Mouse (Mus musculus): ENCODE data around the gene Abcb1a. TPM values are rescaled to one million over a fixed set of nuclear protein-coding genes. Genes with fewer than 3 reads are reported as not detected.

The Abcb1a gene
- polyA plus RNA-seq (2014; fragmentation: Nextera tagmentation; extraction: Ambion mirVana), result 1.3 and 2.5 TPM in 2 replicates

DNA sequence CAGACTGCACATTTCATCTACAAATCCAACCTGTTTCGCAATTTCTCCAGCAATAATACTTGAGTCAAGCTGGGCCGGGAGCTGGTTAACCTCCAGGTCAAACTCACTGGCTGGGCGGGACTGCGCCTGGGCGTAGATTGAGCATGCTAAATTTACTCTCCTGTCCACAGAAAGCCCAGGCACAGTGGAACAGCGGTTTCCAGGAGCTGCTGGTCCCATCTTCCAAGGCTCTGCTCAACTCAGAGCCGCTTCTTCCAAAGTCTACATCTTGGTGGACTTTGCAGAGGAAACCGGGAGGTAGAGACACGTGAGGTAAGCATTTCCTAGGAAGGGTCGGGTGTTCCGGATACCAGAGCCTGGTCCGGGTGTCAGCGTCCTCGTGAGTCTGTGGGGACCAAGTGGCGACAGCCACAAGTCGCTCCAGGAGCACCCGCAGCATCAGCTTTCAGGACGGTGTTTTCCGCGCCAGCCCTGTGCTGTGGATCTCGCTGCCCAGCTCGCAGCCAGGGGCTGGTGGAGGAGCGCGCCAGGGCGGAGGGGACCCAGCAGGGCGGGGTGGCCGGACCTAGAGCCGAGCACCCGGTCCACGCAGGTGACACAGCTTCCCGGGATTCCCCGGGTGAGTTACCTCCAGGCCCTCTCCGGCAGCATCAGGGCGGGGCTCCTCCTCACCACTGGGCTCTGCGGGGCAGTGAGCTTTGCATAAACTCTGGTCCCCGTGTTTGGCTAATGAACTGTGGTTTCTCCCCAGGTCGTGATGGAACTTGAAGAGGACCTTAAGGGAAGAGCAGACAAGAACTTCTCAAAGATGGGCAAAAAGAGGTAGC lies at the start of gene Abcb1a:
Gene Abcb1a, plus strand, starts transcription at position 167 of the 827 bp plus-strand sequence.
- peak; percentile 78 for ATAC-seq (ENCODE audit: low read depth)
- no peaks in the 10 kb centered on the region for H3K36me3 ChIP-seq (ENCODE audit: control insufficient read depth, insufficient read depth, low read length)
- no peak within 1 kb of the TSS for H3K27ac ChIP-seq (ENCODE audit: low read depth, low read length)
- 7% methylated on average over 37 of the region's 37 CpGs for WGBS
- H3K4me1 ChIP-seq (ENCODE audit: control insufficient read depth, insufficient read depth, low read length), result no peaks in the 10 kb centered on the region
- H3K4me2 ChIP-seq (ENCODE audit: low read depth, low read length), result peak within 1 kb of the TSS; percentile 70
- H3K9ac ChIP-seq (replicated peaks; ENCODE audit: low read depth, low read length), result peak within 1 kb of the TSS; percentile 44; the same call in 1 of the 2 replicates
- H3K4me3 ChIP-seq (ENCODE audit: low read depth, low read length), result peak within 1 kb of the TSS; percentile 36
- H3K9me3 ChIP-seq (ENCODE audit: control insufficient read depth, low read length), result no peaks in the 10 kb centered on the region
- H3K27me3 ChIP-seq (ENCODE audit: control insufficient read depth, insufficient read depth, low read length), result no peaks in the 10 kb centered on the region

DNA sequence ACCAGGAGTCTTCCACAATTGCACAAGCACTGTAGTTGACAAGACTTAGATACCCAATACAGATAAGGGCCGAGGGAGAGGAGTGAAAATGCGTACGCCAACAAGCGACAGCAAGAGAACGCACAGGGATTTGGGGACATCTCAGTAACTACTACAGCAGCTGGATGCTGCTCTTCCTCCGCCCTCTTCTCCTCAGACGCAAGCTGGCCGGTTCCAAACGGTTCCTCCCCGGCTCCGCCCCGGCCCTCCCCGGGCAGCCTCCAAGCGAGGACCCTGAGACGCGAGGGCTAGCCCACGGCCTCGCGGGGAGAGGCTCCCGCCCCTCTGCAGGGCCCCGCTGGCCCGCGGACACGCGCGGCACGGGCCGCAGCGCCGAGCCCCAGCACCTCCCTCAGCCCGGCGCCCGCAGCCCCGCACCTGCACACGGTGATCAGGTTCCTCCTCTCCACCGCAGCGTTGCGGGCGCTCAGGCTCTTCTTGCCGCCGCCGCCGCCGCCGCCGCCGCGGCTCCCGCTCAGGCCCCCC lies 37.7 kb upstream of the Abcb1a start:
- H3K36me3 ChIP-seq (ENCODE audit: control insufficient read depth, insufficient read depth, low read length), result no peaks in the 10 kb centered on the region
- WGBS, result under 1% methylated on average over 44 of the region's 49 CpGs

DNA sequence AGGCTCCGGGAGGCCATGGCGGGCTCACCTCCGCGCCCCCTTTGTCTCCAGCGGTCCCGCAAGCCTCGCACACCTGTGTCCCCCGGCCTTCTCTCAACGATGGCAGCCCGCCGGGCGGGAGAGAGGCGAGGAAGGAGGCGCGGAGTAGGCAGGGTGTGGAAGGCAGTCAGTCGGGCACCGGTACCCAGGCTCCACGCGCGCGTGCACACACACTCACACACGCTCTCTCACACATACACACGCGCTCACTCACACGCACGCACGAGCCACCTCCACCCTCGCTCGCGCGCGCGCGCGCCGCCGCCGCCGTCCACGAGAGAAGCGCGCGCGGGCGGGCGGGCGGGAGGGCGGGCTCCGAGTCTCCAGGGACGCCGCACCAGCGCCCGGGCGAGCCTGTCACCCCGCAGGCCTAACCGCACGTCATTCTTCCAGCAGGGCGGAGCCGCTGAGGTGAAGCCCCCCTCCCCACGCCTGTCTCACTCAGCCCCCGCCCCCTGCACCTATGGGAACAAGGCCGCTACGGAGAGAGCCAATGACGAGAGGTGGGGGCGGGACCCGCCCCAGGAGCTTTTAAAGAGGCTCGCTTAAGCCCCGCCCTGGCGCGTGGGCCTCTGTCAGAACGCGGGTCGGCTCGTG lies 37.2 kb upstream of the Abcb1a start, which contains the start of gene Rundc3b:
Gene Rundc3b, minus strand, starts transcription at position 357 of the 636 bp plus-strand sequence.
- H3K9ac ChIP-seq (replicated peaks; ENCODE audit: low read depth, low read length), result peak within 1 kb of the TSS; percentile 97
- peak within 1 kb of the TSS; percentile 97 for H3K4me3 ChIP-seq (ENCODE audit: low read depth, low read length)
- WGBS, result under 1% methylated on average over 51 of the region's 74 CpGs
- H3K4me2 ChIP-seq (ENCODE audit: low read depth, low read length), result peak within 1 kb of the TSS; percentile 60
- no peaks in the 10 kb centered on the region for H3K9me3 ChIP-seq (ENCODE audit: control insufficient read depth, low read length)
- H3K36me3 ChIP-seq (ENCODE audit: control insufficient read depth, insufficient read depth, low read length), result no peaks in the 10 kb centered on the region
- H3K27me3 ChIP-seq (ENCODE audit: control insufficient read depth, insufficient read depth, low read length), result no peaks in the 10 kb centered on the region
- peak; percentile 98 for ATAC-seq (ENCODE audit: low read depth)
- H3K27ac ChIP-seq (ENCODE audit: low read depth, low read length), result peak within 1 kb of the TSS; percentile 94
- H3K4me1 ChIP-seq (ENCODE audit: control insufficient read depth, insufficient read depth, low read length), result no peaks in the 10 kb centered on the region

More for the DNA sequence above, 37.7 kb upstream of the Abcb1a start:
- peak overlapping the region; percentile 97 for H3K9ac ChIP-seq (replicated peaks; ENCODE audit: low read depth, low read length)
- H3K4me2 ChIP-seq (ENCODE audit: low read depth, low read length), result peak overlapping the region; percentile 60
- H3K27ac ChIP-seq (ENCODE audit: low read depth, low read length), result peak overlapping the region; percentile 94
- H3K27me3 ChIP-seq (ENCODE audit: control insufficient read depth, insufficient read depth, low read length), result no peaks in the 10 kb centered on the region
- peak; percentile 82 for ATAC-seq (ENCODE audit: low read depth)
- H3K4me3 ChIP-seq (ENCODE audit: low read depth, low read length), result peak overlapping the region; percentile 97
- no peaks in the 10 kb centered on the region for H3K4me1 ChIP-seq (ENCODE audit: control insufficient read depth, insufficient read depth, low read length)
- no peaks in the 10 kb centered on the region for H3K9me3 ChIP-seq (ENCODE audit: control insufficient read depth, low read length)

DNA sequence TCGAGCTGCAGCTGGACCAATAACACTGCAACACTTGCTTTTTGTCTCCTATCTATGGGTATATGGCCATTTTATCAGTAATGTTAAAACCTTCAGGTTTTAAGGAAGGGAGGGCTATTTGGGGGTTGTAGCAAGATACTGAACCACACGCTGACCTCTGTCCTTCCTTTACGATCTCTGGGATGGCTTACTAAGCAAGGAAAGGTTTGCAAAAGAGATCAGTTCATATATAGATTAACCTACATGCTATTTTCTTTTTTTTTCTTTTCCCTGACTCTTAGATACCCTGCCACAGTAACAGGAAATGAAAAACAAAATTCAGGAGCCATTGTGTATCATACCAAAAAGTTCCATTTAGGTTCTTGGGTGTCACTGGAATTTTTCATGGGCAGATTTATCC lies 27.0 kb upstream of the Abcb1a start:
- no peak overlapping the region for H3K27ac ChIP-seq (ENCODE audit: low read depth, low read length)
- 85% methylated on average over 3 of the region's 3 CpGs for WGBS

DNA sequence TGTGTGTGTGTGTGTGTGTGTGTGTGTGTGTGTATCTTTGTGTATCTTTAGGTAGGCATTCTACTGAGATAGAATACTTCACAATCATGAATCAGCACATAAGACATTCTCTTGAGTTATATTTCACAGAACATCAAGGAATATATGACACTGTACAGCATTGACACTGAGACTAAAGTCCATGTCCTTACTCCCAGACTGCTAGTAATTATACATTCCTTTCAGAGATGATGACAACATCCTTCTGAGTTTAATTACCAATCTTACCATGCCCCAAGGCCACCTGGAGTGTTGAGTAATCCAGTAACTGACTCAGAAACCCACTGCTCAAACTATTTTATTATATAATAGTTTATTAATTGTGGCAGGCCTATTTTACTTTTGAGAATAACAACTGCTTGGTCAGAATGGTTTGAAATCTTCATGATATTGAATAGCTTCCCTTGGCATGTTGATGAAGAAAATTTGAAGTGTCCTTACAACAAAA lies 25.3 kb upstream of the Abcb1a start:
- Histone ChIP-seq H3K27me3 (ENCODE audit: control insufficient read depth, insufficient read depth, low read length) (no peaks in the 10 kb centered on the region), H3K9me3 (ENCODE audit: control insufficient read depth, low read length) (no peaks in the 10 kb centered on the region), H3K9ac (replicated peaks; ENCODE audit: low read depth, low read length) (no peak overlapping the region), H3K4me1 (ENCODE audit: control insufficient read depth, insufficient read depth, low read length) (no peaks in the 10 kb centered on the region), H3K4me2 (ENCODE audit: low read depth, low read length) (no peak overlapping the region), H3K4me3 (ENCODE audit: low read depth, low read length) (no peak overlapping the region), H3K36me3 (ENCODE audit: control insufficient read depth, insufficient read depth, low read length) (no peaks in the 10 kb centered on the region), H3K27ac (ENCODE audit: low read depth, low read length) (no peak overlapping the region)
- ATAC-seq (ENCODE audit: low read depth), result no peak

More for the DNA sequence above, 27.0 kb upstream of the Abcb1a start:
- Histone ChIP-seq H3K4me2 (ENCODE audit: low read depth, low read length) (no peak overlapping the region), H3K27me3 (ENCODE audit: control insufficient read depth, insufficient read depth, low read length) (no peaks in the 10 kb centered on the region), H3K36me3 (ENCODE audit: control insufficient read depth, insufficient read depth, low read length) (no peaks in the 10 kb centered on the region), H3K4me1 (ENCODE audit: control insufficient read depth, insufficient read depth, low read length) (no peaks in the 10 kb centered on the region), H3K9ac (replicated peaks; ENCODE audit: low read depth, low read length) (no peak overlapping the region), H3K9me3 (ENCODE audit: control insufficient read depth, low read length) (no peaks in the 10 kb centered on the region), H3K4me3 (ENCODE audit: low read depth, low read length) (no peak overlapping the region)
- ATAC-seq (ENCODE audit: low read depth), result no peak

DNA sequence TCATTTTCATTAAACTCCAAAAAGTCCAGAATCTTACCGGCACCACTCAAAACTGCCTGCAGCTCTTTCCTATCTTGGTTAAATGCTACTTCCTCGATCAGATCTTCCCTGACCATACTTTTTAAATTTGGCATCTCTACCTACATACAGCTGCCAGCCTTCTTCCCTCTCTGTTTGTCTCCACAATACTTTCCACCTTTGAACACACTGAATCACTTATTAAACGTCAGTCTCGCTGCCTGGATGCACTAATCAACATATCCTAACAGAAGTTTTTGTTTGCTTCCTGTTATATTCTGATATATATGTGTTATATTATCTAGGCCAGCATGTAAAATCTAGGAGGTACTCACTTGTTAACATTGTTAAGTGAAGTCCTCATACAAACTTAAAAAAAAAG lies 11.6 kb upstream of the Abcb1a start:
- no peak overlapping the region for H3K27ac ChIP-seq (ENCODE audit: low read depth, low read length)
- H3K4me1 ChIP-seq (ENCODE audit: control insufficient read depth, insufficient read depth, low read length), result no peaks in the 10 kb centered on the region
- H3K27me3 ChIP-seq (ENCODE audit: control insufficient read depth, insufficient read depth, low read length), result no peaks in the 10 kb centered on the region
- H3K36me3 ChIP-seq (ENCODE audit: control insufficient read depth, insufficient read depth, low read length), result no peaks in the 10 kb centered on the region
- no peak overlapping the region for H3K4me3 ChIP-seq (ENCODE audit: low read depth, low read length)
- WGBS, result 84% methylated on average over 4 of the region's 4 CpGs
- H3K4me2 ChIP-seq (ENCODE audit: low read depth, low read length), result no peak overlapping the region
- H3K9me3 ChIP-seq (ENCODE audit: control insufficient read depth, low read length), result no peaks in the 10 kb centered on the region
- H3K9ac ChIP-seq (replicated peaks; ENCODE audit: low read depth, low read length), result no peak overlapping the region
- no peak for ATAC-seq (ENCODE audit: low read depth)

DNA sequence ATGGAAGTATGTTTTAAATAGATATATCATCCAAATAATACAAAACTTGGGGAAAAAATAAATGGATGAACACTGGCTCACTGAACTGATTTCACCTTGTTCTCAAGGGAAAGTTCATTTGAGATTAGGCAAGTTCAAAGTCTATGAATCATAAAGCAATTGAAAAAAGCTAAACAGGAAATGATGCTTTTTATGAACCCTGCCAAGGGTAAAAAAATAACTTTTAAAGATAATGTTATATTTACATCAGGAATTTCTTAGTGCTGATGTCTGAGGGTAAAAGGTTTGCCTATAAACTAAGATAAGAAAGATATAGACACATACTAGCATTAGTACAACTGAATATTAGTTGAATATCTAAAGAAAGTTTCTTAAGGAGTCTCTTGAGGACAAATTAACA lies 11.1 kb upstream of the Abcb1a start:
- H3K27ac ChIP-seq (ENCODE audit: low read depth, low read length), result no peak overlapping the region
- no peak overlapping the region for H3K4me3 ChIP-seq (ENCODE audit: low read depth, low read length)
- no peaks in the 10 kb centered on the region for H3K9me3 ChIP-seq (ENCODE audit: control insufficient read depth, low read length)
- no peak overlapping the region for H3K9ac ChIP-seq (replicated peaks; ENCODE audit: low read depth, low read length)
- H3K4me2 ChIP-seq (ENCODE audit: low read depth, low read length), result no peak overlapping the region
- no peaks in the 10 kb centered on the region for H3K36me3 ChIP-seq (ENCODE audit: control insufficient read depth, insufficient read depth, low read length)
- no peaks in the 10 kb centered on the region for H3K27me3 ChIP-seq (ENCODE audit: control insufficient read depth, insufficient read depth, low read length)
- no peak for ATAC-seq (ENCODE audit: low read depth)
- H3K4me1 ChIP-seq (ENCODE audit: control insufficient read depth, insufficient read depth, low read length), result no peaks in the 10 kb centered on the region

DNA sequence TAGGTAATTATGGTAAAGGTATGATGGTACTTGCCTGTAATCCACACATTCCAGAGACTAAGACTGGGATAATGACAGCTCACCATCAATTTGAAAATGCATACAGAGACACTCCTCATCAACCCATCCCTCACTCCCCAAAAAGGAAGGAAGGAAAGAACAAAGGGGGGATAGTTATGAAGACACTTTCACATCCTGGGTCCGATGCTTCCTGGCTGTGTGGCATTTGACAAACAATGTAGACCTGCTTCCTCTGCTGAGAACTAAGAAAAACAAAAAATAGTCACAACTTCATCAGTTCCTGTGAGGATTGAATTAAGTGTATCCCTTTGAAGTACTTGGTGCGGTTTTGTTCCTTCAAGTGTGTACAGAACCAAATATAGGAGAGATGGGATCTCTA lies 7.8 kb upstream of the Abcb1a start:
- Histone ChIP-seq H3K4me2 (ENCODE audit: low read depth, low read length) (no peak overlapping the region), H3K4me3 (ENCODE audit: low read depth, low read length) (no peak overlapping the region), H3K9ac (replicated peaks; ENCODE audit: low read depth, low read length) (no peak overlapping the region), H3K27ac (ENCODE audit: low read depth, low read length) (no peak overlapping the region), H3K4me1 (ENCODE audit: control insufficient read depth, insufficient read depth, low read length) (no peaks in the 10 kb centered on the region), H3K36me3 (ENCODE audit: control insufficient read depth, insufficient read depth, low read length) (no peaks in the 10 kb centered on the region), H3K9me3 (ENCODE audit: control insufficient read depth, low read length) (no peaks in the 10 kb centered on the region), H3K27me3 (ENCODE audit: control insufficient read depth, insufficient read depth, low read length) (no peaks in the 10 kb centered on the region)
- no peak for ATAC-seq (ENCODE audit: low read depth)
- 88% methylated on average over 2 of the region's 2 CpGs for WGBS

DNA sequence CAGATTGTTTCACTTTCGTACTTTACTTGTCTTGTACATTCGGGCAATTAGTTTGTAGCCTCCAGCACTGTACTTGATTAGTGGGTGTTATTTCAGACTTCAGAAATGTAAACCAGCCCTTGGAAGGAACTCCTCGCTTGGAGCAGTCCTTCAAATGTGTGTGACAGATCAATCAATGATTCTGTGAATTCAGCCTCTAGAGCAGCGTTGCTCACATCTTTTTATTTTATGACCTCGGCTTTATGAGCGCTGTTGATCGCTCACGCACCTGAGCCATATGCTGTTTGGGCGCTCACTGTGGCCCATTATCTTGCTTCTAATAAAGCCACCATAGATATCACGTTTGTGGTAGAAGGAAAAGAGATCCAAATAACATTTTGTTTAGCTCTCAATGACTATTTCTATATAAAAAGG lies 868 bp downstream of the Abcb1a start:
- Histone ChIP-seq H3K9ac (replicated peaks; ENCODE audit: low read depth, low read length) (no peak overlapping the region; the same call in 1 of the 2 replicates), H3K36me3 (ENCODE audit: control insufficient read depth, insufficient read depth, low read length) (no peaks in the 10 kb centered on the region), H3K4me3 (ENCODE audit: low read depth, low read length) (peak overlapping the region; percentile 36), H3K9me3 (ENCODE audit: control insufficient read depth, low read length) (no peaks in the 10 kb centered on the region), H3K27me3 (ENCODE audit: control insufficient read depth, insufficient read depth, low read length) (no peaks in the 10 kb centered on the region), H3K4me2 (ENCODE audit: low read depth, low read length) (peak overlapping the region; percentile 70), H3K4me1 (ENCODE audit: control insufficient read depth, insufficient read depth, low read length) (no peaks in the 10 kb centered on the region), H3K27ac (ENCODE audit: low read depth, low read length) (no peak overlapping the region)
- 50% methylated on average over 10 of the region's 10 CpGs for WGBS
- peak; percentile 69; the same call in 1 of the 2 replicates for ATAC-seq (ENCODE audit: low read depth)

All from neural tube, embryonic 14.5 days (tissue).